Mouse (Mus musculus) adrenal gland, postnatal 25 days (tissue): Measurements from ENCODE around the gene Hoxd10. TPM values are rescaled to one million over a fixed set of nuclear protein-coding genes. Genes with fewer than 3 reads are reported as not detected.

Source experiments
- microRNA-seq, 2 experiments: library from miRNA; unstranded; fragments of <30 nt; microRNA quantifications; one replicate each; pipeline ENCODE4 v1.2.0; 2021
- total RNA-seq: library from RNA; stranded (reverse); gene quantifications from 2 replicates; pipeline ENCODE4 v1.2.3, GENCODE M21; 2021

Gene Hoxd10
- total RNA-seq, 1 experiment from 2014 or later: not detected

Small RNAs within 50 kb of the gene (microRNA-seq; reads per million reads assigned to microRNA genes)
- gene Gm44463: 0 reads per million in 2 experiments
- gene Mir10b: 17,029 to 30,739 reads per million in 2 experiments

Other genes starting within 250 kb of the Hoxd10 start
- gene Lnpk, start 112.5 kb upstream of the Hoxd10 start, total RNA-seq: 14.5 and 16.3 TPM in 2 replicates
- gene Evx2, start 32.4 kb upstream of the Hoxd10 start, total RNA-seq: not detected in 2 replicates
- gene Hoxd13, start 23.6 kb upstream of the Hoxd10 start, total RNA-seq: not detected in 2 replicates
- gene Hoxd12, start 16.9 kb upstream of the Hoxd10 start, total RNA-seq: not detected in 2 replicates
- gene Hoxd11, start 12.4 kb upstream of the Hoxd10 start, total RNA-seq: not detected in 2 replicates
- gene Hoxd9, start 5.8 kb downstream of the Hoxd10 start, total RNA-seq: 3.7 and 5.2 TPM in 2 replicates
- 27.2 and 33.9 TPM in 2 replicates for gene Hoxd8, start 12.7 kb downstream of the Hoxd10 start, total RNA-seq
- 0.73 and 2.6 TPM in 2 replicates for gene Hoxd3, start 20.0 kb downstream of the Hoxd10 start, total RNA-seq
- gene Hoxd4, start 20.0 kb downstream of the Hoxd10 start, total RNA-seq: 27.8 and 34.1 TPM in 2 replicates
- 3.3 and 3.6 TPM in 2 replicates for gene Gm28230, start 34.8 kb downstream of the Hoxd10 start, total RNA-seq
- gene Hoxd1, start 71.1 kb downstream of the Hoxd10 start, total RNA-seq: not detected in 2 replicates
- 70.1 and 97.0 TPM in 2 replicates for gene Mtx2, start 133.9 kb downstream of the Hoxd10 start, total RNA-seq